Mouse (Mus musculus): ENCODE results near the gene Dapk2. TPM values are rescaled to one million over a fixed set of nuclear protein-coding genes. Genes with fewer than 3 reads are reported as not detected.

Gene Dapk2
- polyA plus RNA-seq, 1 experiment from 2014 or later: 5.9 TPM

DNA sequence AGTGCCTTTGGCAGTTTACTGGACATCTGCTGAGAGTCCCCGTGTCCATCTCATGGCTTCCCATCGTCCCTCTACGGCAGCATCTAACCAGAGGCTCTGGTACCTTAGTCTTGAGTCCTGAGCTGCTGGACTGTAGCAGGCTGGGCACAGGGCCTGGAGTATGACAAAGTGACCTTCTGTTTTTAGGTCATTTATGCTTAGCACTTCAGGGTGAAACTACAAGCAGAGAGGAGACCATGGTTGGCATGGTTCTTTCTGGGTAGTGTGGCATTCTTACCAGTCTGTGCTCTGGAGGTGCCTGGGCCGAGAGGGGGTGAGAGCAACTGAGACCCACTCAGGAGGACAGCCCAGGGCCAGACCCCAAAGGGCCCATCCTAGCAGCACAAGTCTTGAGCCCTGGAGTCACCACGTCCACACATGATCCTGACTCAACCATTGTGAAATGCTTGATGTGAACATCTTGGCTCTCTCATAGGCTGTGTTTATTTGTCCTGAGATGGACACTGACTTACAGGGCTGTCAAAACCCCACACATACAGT is 15.4 kb downstream of the Dapk2 start:
- no peak overlapping the region for H3K27ac ChIP-seq (ENCODE audit: low read depth)
- WGBS: 90% methylated on average over 5 of the region's 5 CpGs
- H3K9ac ChIP-seq: no peak overlapping the region
- ATAC-seq (ENCODE audit: insufficient read depth) (no peak), DNase-seq (no peak)
- no peaks in the 10 kb centered on the region for H3K4me1 ChIP-seq (ENCODE audit: insufficient read depth)
- no peak for TF ChIP-seq CTCF (IDR thresholded peaks at IDR 0.05; ENCODE audit: low read depth)
- no peak overlapping the region for H3K4me2 ChIP-seq
- H3K4me3 ChIP-seq (ENCODE audit: low read depth, low read length): no peak overlapping the region
- no peaks in the 10 kb centered on the region for H3K9me3 ChIP-seq (ENCODE audit: low read depth, low read length)
- H3K36me3 ChIP-seq (ENCODE audit: insufficient read depth): no peaks in the 10 kb centered on the region
- H3K27me3 ChIP-seq (ENCODE audit: insufficient read depth, low read length): no peaks in the 10 kb centered on the region

DNA sequence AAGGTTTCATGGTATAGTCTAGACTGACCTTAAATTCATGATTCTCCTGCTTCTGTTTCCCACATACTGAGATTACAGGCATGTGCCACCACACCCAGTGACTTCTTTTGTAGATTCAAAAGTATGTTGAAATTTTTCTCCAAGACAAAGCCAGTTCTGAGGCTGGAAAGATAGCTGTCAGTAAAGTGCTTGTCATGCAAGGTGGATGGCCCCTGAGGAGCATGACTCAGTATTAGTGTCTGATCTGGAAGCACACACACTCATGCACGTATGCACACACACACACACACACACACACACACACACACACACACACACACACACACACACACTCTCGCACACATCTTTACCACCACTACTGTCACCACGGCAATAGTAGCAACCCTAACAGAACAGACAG is 17.0 kb downstream of the Dapk2 start:
- Histone ChIP-seq H3K36me3 (ENCODE audit: insufficient read depth) (no peaks in the 10 kb centered on the region), H3K4me1 (ENCODE audit: insufficient read depth) (no peaks in the 10 kb centered on the region), H3K27ac (ENCODE audit: low read depth) (no peak overlapping the region), H3K9me3 (ENCODE audit: low read depth, low read length) (no peaks in the 10 kb centered on the region), H3K27me3 (ENCODE audit: insufficient read depth, low read length) (no peaks in the 10 kb centered on the region), H3K4me2 (no peak overlapping the region), H3K9ac (no peak overlapping the region), H3K4me3 (ENCODE audit: low read depth, low read length) (no peak overlapping the region)
- DNase-seq (no peak), ATAC-seq (ENCODE audit: insufficient read depth) (no peak)
- WGBS: 72% methylated on average over 3 of the region's 3 CpGs
- no peak for TF ChIP-seq CTCF (IDR thresholded peaks at IDR 0.05; ENCODE audit: low read depth)

DNA sequence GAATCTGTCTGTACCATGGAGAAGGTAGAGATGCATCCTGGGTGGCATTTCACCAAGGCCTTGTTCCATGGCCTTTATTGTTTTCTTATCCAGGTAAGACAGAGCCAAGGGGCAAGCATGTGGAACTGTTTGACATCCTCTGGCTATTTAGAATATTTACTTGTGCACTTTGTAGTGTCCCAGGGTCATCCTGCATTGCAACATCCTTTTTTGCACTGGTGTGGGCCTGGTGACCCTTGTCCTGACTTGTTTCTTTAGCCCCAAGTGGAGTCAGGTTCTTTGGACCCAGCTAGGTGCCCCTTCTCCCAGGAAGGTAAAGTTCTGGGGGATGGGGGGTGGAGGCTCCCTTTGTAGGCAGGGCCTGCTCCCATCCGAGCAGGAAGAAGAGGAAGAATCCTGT is 20.0 kb downstream of the Dapk2 start:
- H3K4me1 ChIP-seq (ENCODE audit: insufficient read depth): peaks cover 4% of the 10 kb centered on the region; the same call in 1 of the 2 replicates
- ATAC-seq (ENCODE audit: insufficient read depth): no peak
- TF ChIP-seq CTCF (IDR thresholded peaks at IDR 0.05; ENCODE audit: low read depth): no peak

DNA sequence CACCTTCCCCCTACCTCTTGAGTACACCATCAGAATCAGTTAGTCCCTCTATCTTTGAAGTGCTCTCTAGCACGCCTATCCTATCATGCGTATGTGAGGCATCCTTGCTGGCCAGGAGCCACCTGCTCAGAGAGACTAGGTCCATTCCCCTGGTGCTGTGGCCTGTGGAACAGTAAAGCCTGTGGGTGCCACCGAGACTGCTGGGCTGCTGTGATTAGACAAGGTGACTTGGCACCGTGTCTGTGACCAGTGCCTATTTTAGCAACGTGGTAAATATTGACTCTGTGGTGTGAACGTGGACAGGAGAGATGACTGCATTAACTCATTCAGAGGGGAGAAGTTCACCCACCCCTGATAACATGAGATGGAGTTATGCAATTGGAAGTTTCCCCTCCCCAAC is 21.8 kb downstream of the Dapk2 start:
- no peak overlapping the region for H3K27ac ChIP-seq (ENCODE audit: low read depth)
- no peaks in the 10 kb centered on the region for H3K36me3 ChIP-seq (ENCODE audit: insufficient read depth)
- WGBS: 64% methylated on average over 6 of the region's 6 CpGs
- H3K9me3 ChIP-seq (ENCODE audit: low read depth, low read length): no peaks in the 10 kb centered on the region
- no peak overlapping the region for H3K4me2 ChIP-seq
- H3K27me3 ChIP-seq (ENCODE audit: insufficient read depth, low read length): no peaks in the 10 kb centered on the region
- no peak overlapping the region for H3K9ac ChIP-seq
- ATAC-seq (ENCODE audit: insufficient read depth) (peak; percentile 29; the same call in 1 of the 2 replicates), DNase-seq (no peak)
- H3K4me3 ChIP-seq (ENCODE audit: low read depth, low read length): no peak overlapping the region
- no peak for TF ChIP-seq CTCF (IDR thresholded peaks at IDR 0.05; ENCODE audit: low read depth)
- H3K4me1 ChIP-seq (ENCODE audit: insufficient read depth): peaks cover 4% of the 10 kb centered on the region; the same call in 1 of the 2 replicates

More for the DNA sequence above, 20.0 kb downstream of the Dapk2 start:
- no peaks in the 10 kb centered on the region for H3K9me3 ChIP-seq (ENCODE audit: low read depth, low read length)
- no peaks in the 10 kb centered on the region for H3K27me3 ChIP-seq (ENCODE audit: insufficient read depth, low read length)
- DNase-seq: no peak
- H3K4me2 ChIP-seq: no peak overlapping the region
- 23% methylated on average over 1 of the region's 1 CpGs for WGBS
- no peak overlapping the region for H3K4me3 ChIP-seq (ENCODE audit: low read depth, low read length)
- no peak overlapping the region for H3K9ac ChIP-seq
- no peak overlapping the region for H3K27ac ChIP-seq (ENCODE audit: low read depth)
- H3K36me3 ChIP-seq (ENCODE audit: insufficient read depth): no peaks in the 10 kb centered on the region

DNA sequence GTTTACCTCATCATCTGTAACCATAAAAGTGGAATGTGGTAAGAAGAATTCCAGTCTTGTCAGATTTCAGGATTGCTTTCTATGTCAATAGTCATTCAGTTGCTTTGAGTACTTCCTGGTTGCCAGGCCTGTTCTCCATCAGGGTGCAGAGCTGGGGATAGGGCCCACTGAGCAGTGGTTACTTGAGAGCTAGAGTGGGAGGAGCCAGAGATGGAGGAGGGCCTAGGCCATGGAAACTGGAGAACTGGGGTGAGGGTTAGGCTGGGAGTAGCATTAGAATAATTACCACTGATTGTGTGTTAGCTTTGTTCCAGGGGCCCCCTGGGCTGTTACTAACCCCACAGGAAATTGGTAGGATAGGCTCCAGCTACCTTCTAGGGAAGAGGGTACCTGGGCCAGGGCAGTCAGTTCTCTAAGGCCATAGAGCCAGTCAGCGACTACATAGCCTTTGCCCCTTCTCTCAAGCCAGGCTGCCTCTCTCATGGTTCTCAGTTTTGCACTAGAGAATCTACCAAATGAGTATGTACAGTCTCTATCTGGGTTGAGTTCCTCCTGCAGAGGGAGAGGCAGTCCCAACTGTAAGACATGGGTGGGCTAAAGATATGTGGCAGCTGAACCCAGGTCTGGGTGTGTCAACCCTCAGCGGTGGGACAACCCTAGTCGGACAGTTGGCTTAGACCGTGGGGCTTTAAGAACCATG is 23.3 kb downstream of the Dapk2 start:
- no peak for TF ChIP-seq CTCF (IDR thresholded peaks at IDR 0.05; ENCODE audit: low read depth)
- DNase-seq (peak; percentile 65), ATAC-seq (ENCODE audit: insufficient read depth) (peak; percentile 89)
- Histone ChIP-seq H3K4me2 (no peak overlapping the region), H3K27ac (ENCODE audit: low read depth) (no peak overlapping the region), H3K9me3 (ENCODE audit: low read depth, low read length) (no peaks in the 10 kb centered on the region), H3K9ac (no peak overlapping the region), H3K36me3 (ENCODE audit: insufficient read depth) (no peaks in the 10 kb centered on the region), H3K4me1 (ENCODE audit: insufficient read depth) (peaks cover 4% of the 10 kb centered on the region; the same call in 1 of the 2 replicates), H3K27me3 (ENCODE audit: insufficient read depth, low read length) (no peaks in the 10 kb centered on the region), H3K4me3 (ENCODE audit: low read depth, low read length) (no peak overlapping the region)
- 54% methylated on average over 4 of the region's 4 CpGs for WGBS

DNA sequence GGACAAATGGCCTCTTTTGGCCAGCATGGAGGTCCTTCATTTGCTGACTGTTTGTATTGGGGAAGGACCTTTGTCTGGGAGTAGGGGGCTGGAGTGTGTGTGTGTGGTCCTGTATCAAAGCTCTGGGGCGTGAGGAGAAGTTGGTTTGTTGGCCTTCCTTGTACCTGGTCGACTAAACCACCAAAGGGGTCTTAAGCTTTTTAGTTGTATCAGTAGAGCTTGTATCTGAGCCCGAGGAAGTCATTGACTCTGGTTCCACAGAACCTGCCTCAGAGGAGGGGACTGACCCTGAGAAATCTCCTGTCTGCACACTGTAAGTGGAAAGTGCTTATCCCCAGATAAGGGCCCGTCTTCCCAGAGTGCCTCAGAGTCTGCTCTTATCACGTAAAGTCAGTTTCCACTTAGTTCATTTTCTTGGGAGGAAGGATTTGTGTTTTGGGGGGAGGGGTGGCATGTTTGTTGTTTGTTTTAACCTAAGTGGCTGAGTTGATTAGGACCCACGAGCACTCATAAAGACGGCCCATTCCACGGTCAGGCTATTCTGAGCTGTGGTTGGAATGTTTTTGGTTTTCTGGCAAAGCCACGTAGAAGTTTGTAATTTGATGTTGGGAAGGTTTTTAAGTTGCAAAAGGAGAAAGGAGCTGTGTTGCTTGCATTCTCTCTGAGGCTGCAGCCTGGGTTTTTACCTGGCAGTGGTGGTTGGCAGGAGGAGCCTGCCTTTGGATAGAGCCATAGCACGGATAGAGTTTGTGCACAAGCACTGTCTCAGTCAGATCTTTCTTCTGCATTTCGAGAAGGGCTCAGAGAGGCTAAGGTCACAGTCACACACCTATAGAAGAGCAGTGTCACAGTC is 24.0 kb downstream of the Dapk2 start:
- peak overlapping the region; percentile 4; the same call in 1 of the 2 replicates for H3K4me2 ChIP-seq
- peaks cover 4% of the 10 kb centered on the region; the same call in 1 of the 2 replicates for H3K4me1 ChIP-seq (ENCODE audit: insufficient read depth)
- H3K27me3 ChIP-seq (ENCODE audit: insufficient read depth, low read length): no peaks in the 10 kb centered on the region
- DNase-seq: no peak
- H3K36me3 ChIP-seq (ENCODE audit: insufficient read depth): no peaks in the 10 kb centered on the region
- no peak for TF ChIP-seq CTCF (IDR thresholded peaks at IDR 0.05; ENCODE audit: low read depth)
- no peak overlapping the region for H3K9ac ChIP-seq
- H3K4me3 ChIP-seq (ENCODE audit: low read depth, low read length): no peak overlapping the region
- WGBS: 30% methylated on average over 11 of the region's 11 CpGs
- ATAC-seq (ENCODE audit: insufficient read depth): no peak; the same call in 1 of the 2 replicates
- H3K9me3 ChIP-seq (ENCODE audit: low read depth, low read length): no peaks in the 10 kb centered on the region
- H3K27ac ChIP-seq (ENCODE audit: low read depth): peak overlapping the region; percentile 31; the same call in 1 of the 2 replicates

DNA sequence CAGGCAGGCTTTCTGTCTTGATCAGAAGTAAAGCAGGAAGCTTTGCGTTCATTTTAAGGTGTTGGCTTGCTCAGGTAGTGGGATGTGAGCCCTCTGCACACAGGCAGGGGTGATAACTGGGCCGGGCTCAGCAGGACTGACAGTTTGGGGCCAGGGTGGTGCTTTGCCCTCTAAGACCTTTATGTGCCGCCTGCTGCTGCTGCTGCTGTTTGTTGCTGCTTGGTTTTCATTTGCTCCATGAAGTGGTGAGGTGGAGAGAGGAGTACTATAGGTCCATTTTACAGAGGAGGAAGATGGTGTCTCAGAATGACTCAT is 24.6 kb downstream of the Dapk2 start:
- no peak for DNase-seq
- H3K27me3 ChIP-seq (ENCODE audit: insufficient read depth, low read length): no peaks in the 10 kb centered on the region
- TF ChIP-seq CTCF (IDR thresholded peaks at IDR 0.05; ENCODE audit: low read depth): no peak
- no peak overlapping the region for H3K9ac ChIP-seq
- H3K4me3 ChIP-seq (ENCODE audit: low read depth, low read length): no peak overlapping the region
- peak overlapping the region; percentile 31; the same call in 1 of the 2 replicates for H3K27ac ChIP-seq (ENCODE audit: low read depth)
- peaks cover 4% of the 10 kb centered on the region; the same call in 1 of the 2 replicates for H3K4me1 ChIP-seq (ENCODE audit: insufficient read depth)
- no peak for ATAC-seq (ENCODE audit: insufficient read depth)
- H3K36me3 ChIP-seq (ENCODE audit: insufficient read depth): no peaks in the 10 kb centered on the region
- WGBS: 44% methylated on average over 3 of the region's 3 CpGs
- H3K4me2 ChIP-seq: peak overlapping the region; percentile 4; the same call in 1 of the 2 replicates
- no peaks in the 10 kb centered on the region for H3K9me3 ChIP-seq (ENCODE audit: low read depth, low read length)

Measured in lung, embryonic 14.5 days (tissue).